Mouse (Mus musculus) central nervous system, embryonic 14 days (tissue): ENCODE data around the gene Rrh. TPM values are rescaled to one million over a fixed set of nuclear protein-coding genes. Genes with fewer than 3 reads are reported as not detected.

Experiments
- polyA plus RNA-seq: library from polyadenylated mRNA; depleted of rRNA; stranded (reverse); fragments of >200 nt; gene quantifications from 2 replicates; pipeline ENCODE4 v1.2.3, GENCODE M21; 2012; rRNA removed

Gene Rrh
- polyA plus RNA-seq: 0.64 and 1.1 TPM in 2 replicates

GRCm38 (mm10) chr3:129822206-129822775 is at the start of gene Rrh:
TSS of gene Rrh (minus strand) at chr3:129822587.

GRCm38 (mm10) chr3:129835388-129835934 is 13.1 kb upstream of the Rrh start, which contains the start of gene Cfi:
TSS of gene Cfi (plus strand) at chr3:129835884.

DNA sequence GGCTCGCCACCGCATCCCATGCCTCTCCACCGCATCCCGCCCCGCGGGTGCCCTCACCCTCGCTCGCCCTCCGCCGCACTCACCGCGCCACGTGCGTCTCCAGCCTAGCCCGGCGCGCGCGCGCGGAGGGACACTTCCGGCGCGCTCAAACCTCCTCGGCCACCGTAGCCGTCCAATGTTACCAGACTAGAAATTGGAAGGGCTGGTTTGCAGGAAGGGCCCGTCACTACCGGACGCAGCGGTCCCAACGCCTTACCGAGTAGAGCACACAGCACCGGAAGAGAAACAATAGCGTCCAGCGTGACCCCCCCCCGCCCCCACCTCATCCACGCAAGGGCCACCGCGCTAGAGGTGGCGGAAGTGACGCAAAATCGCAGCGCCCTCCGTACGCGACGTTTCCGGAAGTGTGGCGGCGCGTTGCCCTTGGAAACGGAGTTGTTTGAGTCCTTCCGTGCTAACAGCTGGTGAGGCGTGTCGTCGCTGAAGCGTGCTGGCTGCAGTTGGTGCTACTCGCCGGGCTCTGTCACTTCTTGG is 8.7 kb upstream of the Rrh start, which contains the start of gene Gar1:
Gene Gar1, minus strand, starts transcription at position 362 of the 534 bp plus-strand sequence.

GRCm38 (mm10) chr3:129803765-129804164 is 18.6 kb downstream of the Rrh start, which contains the start of gene Lrit3:
TSS of gene Lrit3 (minus strand) at chr3:129804030.

DNA sequence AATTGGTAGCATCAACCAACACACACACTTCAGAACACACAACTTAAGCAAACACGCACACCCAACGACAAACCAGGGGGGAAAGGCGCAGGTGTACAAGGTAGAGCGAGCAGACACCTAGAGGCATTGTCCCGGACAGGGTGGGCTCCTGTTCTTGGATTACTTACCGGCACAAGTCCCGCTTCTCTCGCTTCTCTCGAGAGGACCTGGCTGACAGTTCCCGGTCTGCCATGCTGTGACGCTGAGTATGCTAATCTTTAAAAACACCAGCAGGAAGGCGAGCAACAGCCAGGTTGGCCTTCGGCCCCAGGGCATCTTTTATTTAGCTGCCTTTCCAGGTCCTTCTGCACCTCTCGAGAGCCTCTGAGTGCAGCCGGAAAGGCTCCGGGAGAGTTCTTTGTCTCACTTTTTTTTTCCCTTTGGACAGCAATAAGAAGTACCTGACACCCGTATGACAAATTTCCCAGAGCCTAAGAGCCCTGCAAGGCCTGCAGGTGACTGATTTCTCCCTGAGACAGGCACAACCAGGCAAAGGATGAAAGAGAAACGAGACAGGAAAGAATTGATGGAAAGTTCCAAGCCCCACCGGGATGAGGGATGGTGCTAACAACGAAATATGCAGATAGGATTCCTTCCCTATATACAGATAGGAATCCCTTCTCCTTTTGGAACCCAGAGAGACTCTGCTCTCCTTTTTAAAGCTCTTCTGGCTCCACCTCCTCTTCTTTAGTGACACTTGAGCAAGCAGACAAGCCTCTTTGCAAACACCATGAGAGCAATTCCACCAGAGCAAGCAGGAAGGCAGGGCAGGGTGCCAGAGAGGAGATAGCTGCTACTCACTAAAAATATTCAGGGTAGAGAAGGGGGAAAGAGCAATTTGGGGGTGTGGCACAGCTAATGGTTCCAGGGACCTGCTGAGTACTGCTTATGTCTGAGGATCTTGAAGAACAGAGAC is 67.5 kb downstream of the Rrh start, which contains the start of gene Egf:
Gene Egf, minus strand, starts transcription at position 667 of the 955 bp plus-strand sequence.

Other genes starting within 250 kb of the Rrh start
- 4.7 and 4.9 TPM in 2 replicates for gene Egf, start 67.3 kb downstream of the Rrh start, polyA plus RNA-seq
- 0.12 and 0.14 TPM in 2 replicates for gene Lrit3, start 18.6 kb downstream of the Rrh start, polyA plus RNA-seq
- 81.5 and 83.7 TPM in 2 replicates for gene Gar1, start 8.8 kb upstream of the Rrh start, polyA plus RNA-seq
- 0.16 and 0.38 TPM in 2 replicates for gene Cfi, start 13.3 kb upstream of the Rrh start, polyA plus RNA-seq
- 25.0 and 26.4 TPM in 2 replicates for gene Pla2g12a, start 56.0 kb upstream of the Rrh start, polyA plus RNA-seq
- gene Casp6, start 78.8 kb upstream of the Rrh start, polyA plus RNA-seq: 35.4 and 37.3 TPM in 2 replicates
- gene Mcub, start 147.6 kb upstream of the Rrh start, polyA plus RNA-seq: 3.4 and 4.0 TPM in 2 replicates
- 75.7 and 78.4 TPM in 2 replicates for gene Sec24b, start 239.0 kb upstream of the Rrh start, polyA plus RNA-seq